Mouse (Mus musculus) neutrophil, adult 59 days (primary cell): Measurements from ENCODE around the gene Aldh1a7. TPM values are rescaled to one million over a fixed set of nuclear protein-coding genes. Genes with fewer than 3 reads are reported as not detected.

ENCODE experiments used
- total RNA-seq, 2 experiments: library from RNA; stranded (reverse); gene quantifications; 1 replicate in 1 of 2; 2 replicates in 1 of 2; pipeline ENCODE4 v1.2.4; 2023

Gene Aldh1a7
- under 1 TPM in 1 of 2 experiments, not detected in 1; 0.67 TPM for total RNA-seq

GRCm38 (mm10) chr19:20727381-20727780, at the start of gene Aldh1a7:
Gene Aldh1a7, minus strand, starts transcription at chr19:20727562.

Other genes with a start within 250 kb of the Aldh1a7 start
- 10 to 100 TPM in 1 of 2 experiments, 1 to 10 TPM in 1; 2.6 to 10.8 TPM for gene Aldh1a1, start 234.8 kb downstream of the Aldh1a7 start, total RNA-seq
- not detected for gene Tmc1, start 226.6 kb upstream of the Aldh1a7 start, total RNA-seq